Mouse (Mus musculus): ENCODE measurements around the gene Snapc2. TPM values are rescaled to one million over a fixed set of nuclear protein-coding genes. Genes with fewer than 3 reads are reported as not detected.

Snapc2 gene
- total RNA-seq (2015) (18.3 and 22.3 TPM in 2 replicates), total RNA-seq (2017) (8.4 and 12.0 TPM in 2 replicates)

- peak; percentile 83 for ATAC-seq (replicated peaks; ENCODE audit: poor library complexity)
Measured at GRCm38 (mm10) chr8:4252934-4253841, at the start of gene Snapc2. Snapc2 (plus strand) TSS chr8:4253080.

DNA sequence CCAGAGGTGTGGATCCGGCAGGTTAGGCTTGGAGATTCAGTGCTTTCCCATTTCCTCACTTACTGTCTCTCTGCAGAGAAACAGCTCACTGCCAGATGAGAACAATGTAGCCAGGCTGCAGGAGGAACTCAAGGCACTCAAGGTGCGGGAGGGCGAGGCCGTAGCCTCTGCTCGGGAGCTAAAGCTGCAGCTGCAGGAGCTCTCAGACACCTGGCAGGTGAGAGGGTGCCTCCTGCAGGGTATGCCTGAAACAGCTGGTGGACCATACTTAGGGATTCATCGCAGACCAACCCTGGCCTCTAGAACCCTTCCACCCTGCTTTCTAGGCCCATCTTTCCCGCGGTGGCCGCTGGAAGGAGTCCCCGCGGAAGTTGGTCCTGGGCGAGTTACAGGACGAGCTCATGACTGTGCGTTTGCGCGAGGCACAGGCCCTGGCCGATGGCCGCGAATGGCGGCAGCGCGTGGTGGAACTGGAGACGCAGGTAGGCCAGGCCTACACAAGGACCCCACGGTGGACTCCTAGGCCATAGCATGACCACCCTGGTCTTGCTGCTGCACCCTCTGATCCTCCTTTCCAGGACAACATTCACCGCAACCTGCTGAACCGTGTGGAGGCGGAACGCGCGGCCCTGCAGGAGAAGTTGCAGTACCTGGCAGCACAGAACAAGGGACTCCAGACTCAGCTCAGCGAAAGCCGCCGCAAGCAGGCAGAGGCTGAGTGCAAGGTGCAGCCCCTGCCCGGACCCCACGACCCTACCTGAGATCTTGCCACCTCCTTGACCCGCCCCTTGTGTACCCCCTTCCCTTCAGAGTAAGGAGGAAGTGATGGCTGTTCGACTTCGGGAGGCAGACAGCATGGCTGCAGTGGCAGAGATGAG, 47.4 kb upstream of the Snapc2 start:
- ATAC-seq (replicated peaks; ENCODE audit: poor library complexity) = no peak

GRCm38 (mm10) chr8:4206182-4207015, 46.5 kb upstream of the Snapc2 start:
- no peak for ATAC-seq (replicated peaks; ENCODE audit: poor library complexity)

- no peak for ATAC-seq (replicated peaks; ENCODE audit: poor library complexity)
Measured at GRCm38 (mm10) chr8:4207016-4207350, 45.9 kb upstream of the Snapc2 start.

GRCm38 (mm10) chr8:4211097-4211496, 41.8 kb upstream of the Snapc2 start:
- no peak for ATAC-seq (replicated peaks; ENCODE audit: poor library complexity)

DNA sequence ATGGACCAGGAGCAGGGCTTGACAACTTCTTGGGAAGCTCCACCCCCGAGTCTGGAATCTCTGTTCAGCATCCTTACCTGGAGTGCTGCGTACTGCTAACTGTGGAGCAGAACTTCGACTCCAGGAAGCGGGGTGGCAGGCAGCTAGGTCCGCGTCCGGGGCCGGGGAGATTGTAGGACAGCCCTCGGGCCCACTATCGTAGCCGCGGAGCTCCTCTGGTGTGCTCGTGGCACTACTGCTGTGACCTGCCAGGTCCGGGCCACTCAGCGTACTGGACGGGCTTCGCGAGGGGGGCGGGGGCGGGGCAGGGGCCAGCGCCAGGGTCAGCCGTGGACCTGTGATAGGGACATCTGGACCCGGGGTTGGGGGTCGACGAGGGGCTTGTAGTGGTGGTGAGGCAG, 40.1 kb upstream of the Snapc2 start:
- peak; percentile 6; the same call in 1 of the 2 replicates for ATAC-seq (replicated peaks; ENCODE audit: poor library complexity)

- ATAC-seq (replicated peaks; ENCODE audit: poor library complexity) = peak; percentile 37
Measured at GRCm38 (mm10) chr8:4213210-4214005, 39.5 kb upstream of the Snapc2 start.

DNA sequence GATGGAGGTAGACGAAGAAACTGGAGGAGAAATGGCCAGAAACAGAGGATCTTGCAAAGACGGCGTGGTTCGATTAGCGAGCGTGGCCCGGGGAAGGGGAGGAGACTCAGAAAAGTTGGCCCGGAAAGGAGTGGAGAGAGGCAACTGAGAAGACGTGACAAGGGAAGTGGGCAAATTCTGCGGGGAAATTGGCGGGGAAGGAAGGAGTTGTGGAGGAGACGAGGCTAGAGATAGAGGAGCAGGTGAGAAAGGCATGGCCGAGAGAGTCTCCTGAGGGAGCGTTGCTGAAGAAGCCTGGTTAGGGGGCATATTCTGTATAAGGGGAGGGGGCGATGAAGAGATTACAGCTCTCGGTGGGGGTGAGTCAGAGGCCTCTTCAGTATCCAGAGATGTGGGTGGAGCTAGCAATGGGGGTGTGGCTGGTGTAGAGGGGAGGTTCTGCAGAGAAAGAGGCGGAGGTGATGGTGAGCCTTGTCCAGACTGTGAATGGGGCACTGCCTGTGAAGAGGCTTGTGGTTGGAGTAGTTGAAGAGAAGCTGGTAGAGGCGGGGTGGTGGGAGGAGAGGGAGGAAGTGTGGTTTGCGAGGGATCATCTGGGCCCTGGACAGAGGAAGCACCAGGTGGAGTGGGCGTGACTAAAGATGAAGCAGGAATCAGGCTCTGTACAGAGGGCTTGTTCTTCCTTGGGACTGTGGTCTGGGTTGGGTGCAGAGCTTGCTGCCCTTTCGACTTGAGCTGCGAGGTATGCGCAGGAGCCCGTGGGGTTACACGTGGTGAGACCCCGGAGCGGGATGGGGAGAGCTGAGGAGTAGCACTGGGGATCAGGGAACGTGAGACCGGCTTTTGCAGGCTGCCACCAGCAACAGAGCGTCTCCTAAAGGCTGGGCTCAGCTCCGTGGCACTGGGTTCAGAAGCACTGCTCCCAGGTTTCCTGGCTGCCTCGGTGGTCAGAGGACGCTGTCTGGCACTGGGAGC, 38.6 kb upstream of the Snapc2 start:
- peak; percentile 72 for ATAC-seq (replicated peaks; ENCODE audit: poor library complexity)

DNA sequence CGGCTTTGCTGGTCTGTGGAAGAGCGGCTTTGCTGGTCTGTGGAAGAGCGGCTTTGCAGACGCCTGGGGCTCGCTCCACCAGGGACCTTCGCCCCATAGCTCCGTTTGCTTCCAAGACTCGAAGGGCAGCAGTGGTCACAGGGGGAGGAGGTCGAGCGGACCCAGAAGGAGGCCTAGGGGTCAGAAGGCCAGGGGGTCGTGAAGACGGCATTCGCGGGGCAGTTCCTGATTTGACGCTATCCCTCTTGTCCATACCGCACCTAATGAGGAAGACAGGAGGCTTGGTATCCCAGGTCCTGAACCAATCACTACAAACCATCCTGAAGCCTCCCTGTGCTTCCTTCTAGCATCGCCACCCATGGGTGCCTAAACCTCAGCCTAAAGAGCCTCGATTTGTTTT, 36.6 kb upstream of the Snapc2 start:
- no peak for ATAC-seq (replicated peaks; ENCODE audit: poor library complexity)

- ATAC-seq (replicated peaks; ENCODE audit: poor library complexity) = no peak
Measured at GRCm38 (mm10) chr8:4216791-4217621, 35.9 kb upstream of the Snapc2 start, which contains the start of gene Prr36. Prr36 (minus strand) TSS chr8:4217459.

DNA sequence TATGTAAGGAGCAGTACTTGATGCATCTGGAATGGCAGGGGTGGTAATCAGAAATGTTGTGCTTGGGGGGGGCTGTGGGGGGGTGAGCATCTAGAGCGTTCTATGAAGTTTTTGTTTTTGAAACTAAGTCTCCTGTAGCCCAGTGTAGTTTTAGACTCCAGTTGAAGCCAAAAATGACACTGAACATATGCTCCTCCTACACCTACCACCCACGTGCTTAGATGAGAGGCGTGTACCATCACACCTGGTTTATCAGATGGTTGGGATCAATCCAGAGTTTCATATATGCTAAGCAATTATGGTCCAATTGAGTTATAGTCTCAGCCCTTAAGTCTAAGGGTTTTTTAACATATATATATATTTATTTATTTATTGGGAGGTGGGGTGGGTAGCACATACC, 33.3 kb upstream of the Snapc2 start:
- ATAC-seq (replicated peaks; ENCODE audit: poor library complexity) = no peak

DNA sequence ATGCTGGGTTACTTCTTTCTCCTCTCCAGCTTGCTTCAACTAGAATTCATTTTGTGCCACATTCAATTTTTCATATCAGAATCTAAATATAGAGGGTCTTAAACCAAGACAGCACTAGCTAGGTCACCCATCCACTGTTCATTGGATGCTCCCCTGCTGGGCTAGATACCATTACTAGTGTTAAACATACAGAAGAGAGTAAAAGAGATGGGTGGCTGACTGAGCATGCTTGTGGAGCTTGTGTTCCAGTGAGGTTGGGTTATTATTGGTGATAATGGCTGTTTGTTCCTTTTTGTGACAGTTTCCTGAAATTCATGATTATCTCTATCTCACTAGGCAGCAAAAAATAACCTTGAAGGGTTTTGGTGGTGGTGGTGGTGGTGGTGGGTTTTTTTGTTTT, 30.8 kb upstream of the Snapc2 start:
- ATAC-seq (replicated peaks; ENCODE audit: poor library complexity) = no peak

- ATAC-seq (replicated peaks; ENCODE audit: poor library complexity) = peak; percentile 10; the same call in 1 of the 2 replicates
Measured at GRCm38 (mm10) chr8:4226323-4226722, 26.6 kb upstream of the Snapc2 start.

DNA sequence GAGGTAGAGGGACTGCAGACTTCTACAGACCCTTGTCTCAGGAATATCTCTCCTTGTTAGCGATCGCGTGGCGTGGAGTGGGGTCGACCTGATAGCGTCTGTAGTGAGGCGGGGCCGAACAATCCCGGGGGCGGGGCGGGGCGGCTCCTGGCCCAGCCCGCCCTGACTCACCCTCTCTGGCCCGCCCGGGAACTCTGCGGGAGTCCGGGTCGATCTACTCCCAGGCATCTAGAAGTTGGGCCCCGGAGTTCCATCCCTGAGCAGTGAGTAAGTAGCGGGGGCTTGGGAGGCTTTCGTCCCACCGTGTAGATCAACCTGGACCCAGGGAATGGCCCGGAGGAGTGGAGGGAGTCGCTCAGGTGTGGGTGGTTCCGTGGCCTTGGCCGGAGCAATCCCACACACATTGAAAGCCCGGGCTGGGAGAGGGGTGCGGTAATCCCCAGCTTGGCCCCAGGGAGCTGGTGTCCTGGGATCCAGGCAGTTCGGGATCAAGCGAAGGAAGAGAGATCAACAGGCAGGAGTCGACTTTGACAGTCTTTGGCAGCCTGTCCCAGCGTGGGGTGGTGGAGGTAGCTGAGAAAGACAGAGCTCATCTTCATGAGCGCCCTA, 26.0 kb upstream of the Snapc2 start, which contains the start of gene Lrrc8e:
TSS of gene Lrrc8e (plus strand) at position 89 of the 609 bp plus-strand sequence.
- ATAC-seq (replicated peaks; ENCODE audit: poor library complexity) = peak; percentile 62

DNA sequence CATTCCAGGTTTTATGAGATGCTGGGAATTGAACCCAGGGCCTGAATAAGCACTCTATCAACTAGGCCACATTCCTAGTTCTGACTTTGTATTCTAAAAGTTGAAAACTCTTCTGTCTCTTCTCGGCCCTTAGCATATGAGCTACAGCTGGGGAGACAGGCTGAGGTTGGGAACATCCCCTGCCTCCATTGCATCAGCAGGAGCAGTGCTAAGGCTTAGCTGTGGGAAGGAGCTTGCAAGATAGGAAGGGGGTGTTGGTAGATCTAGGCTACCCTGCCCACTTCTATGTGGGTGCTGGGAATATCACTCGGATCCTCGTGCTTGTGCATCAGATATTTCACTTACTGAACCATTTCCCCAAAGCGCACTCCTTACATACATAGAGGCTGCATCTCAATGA, 25.0 kb upstream of the Snapc2 start:
- no peak for ATAC-seq (replicated peaks; ENCODE audit: poor library complexity)

DNA sequence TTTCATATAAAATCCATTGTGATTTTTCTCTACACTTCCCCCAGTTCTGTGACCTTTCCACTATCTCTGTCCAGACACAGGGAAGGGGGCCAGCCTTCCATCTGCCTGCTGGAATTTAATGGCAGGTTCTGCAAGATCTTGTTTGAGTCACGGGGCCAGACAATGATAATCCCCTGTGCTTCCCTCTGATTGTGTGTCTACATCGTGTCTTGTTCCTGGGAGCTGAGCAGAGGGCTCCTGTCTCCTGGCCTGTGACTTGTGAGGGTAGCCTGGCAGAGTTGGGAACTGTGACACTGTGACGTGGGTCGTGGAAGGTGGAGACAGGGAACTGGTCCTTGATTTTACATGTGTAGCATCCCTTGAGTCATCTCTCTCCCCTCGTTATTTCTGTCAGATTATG, 23.1 kb upstream of the Snapc2 start:
- ATAC-seq (replicated peaks; ENCODE audit: poor library complexity) = no peak

DNA sequence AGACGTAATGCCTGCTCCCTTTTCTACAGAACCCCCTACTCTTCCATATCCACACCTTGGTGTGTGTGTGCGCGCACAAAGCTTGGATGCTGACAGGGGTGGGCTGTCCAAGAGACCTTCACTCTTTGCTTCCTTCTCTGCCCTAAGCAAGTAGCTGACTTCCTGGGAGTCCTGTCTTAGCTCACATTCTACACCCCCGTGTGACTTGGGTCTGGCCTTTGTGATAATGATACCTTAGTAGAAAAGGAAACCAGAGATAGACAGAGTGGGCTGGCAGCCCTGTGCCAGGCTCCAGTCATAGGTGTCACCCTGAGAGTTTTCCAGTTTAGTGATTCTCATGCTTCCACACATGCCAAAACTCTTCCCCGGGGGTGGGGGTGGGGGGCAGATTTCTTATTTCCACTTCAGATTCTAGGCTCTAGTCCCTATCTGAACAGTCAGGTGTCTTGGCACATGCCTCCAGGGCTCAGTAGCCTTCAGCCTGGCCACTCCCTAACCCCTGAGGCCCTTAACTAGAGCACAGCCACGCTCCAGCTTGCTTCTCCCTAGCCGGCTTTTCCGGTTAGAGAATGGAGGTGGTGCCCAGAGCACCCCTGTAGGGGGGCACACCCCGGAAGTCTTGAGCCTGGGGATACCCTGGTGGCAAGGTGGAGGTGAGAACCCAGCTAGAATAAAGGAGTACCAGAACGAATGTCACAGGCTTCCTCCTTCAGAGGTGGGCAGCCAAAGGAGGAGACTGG, 22.1 kb upstream of the Snapc2 start:
- peak; percentile 47 for ATAC-seq (replicated peaks; ENCODE audit: poor library complexity)
